Mouse (Mus musculus) G1E (cell line): ENCODE results near the gene Helz. TPM values are rescaled to one million over a fixed set of nuclear protein-coding genes. Genes with fewer than 3 reads are reported as not detected.
"Not testable (repeated sequence)": the region's sequence is repeated elsewhere in the genome, so short reads cannot be mapped to it uniquely, and the experiment has no call there.

Experiments used
- ATAC-seq: 2 replicates; pipeline ENCODE4 v1.8.0; 2016; ENCODE audit warnings: mild to moderate bottlenecking; ENCODE audit not compliant: insufficient number of reproducible peaks, poor library complexity, low FRiP score, severe bottlenecking; ENCODE audit errors: extremely low read depth
- DNase-seq: peaks from one replicate; pipeline ENCODE4 v3.0.0; 2012; ENCODE audit warnings: low spot score
- H3K27me3 ChIP-seq: 2 replicates; pipeline ENCODE4 v1.6.1; 2012; ENCODE audit warnings: mild to moderate bottlenecking, low read length, inconsistent platforms; ENCODE audit not compliant: insufficient read depth
- H3K36me3 ChIP-seq: replicated peaks from 2 replicates; pipeline ENCODE3; 2012; ENCODE audit warnings: mild to moderate bottlenecking, inconsistent platforms
- H3K4me1 ChIP-seq: 2 replicates; pipeline ENCODE4 v1.6.1; 2012; ENCODE audit warnings: low read depth, low read length, inconsistent platforms, mixed read lengths; ENCODE audit not compliant: insufficient read depth
- H3K4me3 ChIP-seq: 2 replicates; pipeline ENCODE4 v1.5.1; 2012; ENCODE audit warnings: low read depth, mild to moderate bottlenecking, inconsistent platforms, low read length, moderate library complexity, mixed read lengths
- H3K9me3 ChIP-seq: replicated peaks from 2 replicates; pipeline ENCODE4 v1.6.1; 2012; ENCODE audit warnings: inconsistent platforms
- CTCF ChIP-seq: IDR thresholded peaks from 2 replicates; pipeline ENCODE4 v1.5.1; 2012; ENCODE audit warnings: low read depth, low read length, inconsistent platforms, mixed read lengths
- GATA1 ChIP-seq: IDR thresholded peaks from 2 replicates; pipeline ENCODE4 v1.6.1; 2012; ENCODE audit warnings: borderline replicate concordance, low read length, inconsistent platforms, mixed read lengths
- GATA2 ChIP-seq: IDR thresholded peaks from 2 replicates; pipeline ENCODE4 v1.6.1; 2012; ENCODE audit warnings: low read depth, low read length, inconsistent platforms, borderline replicate concordance
- POLR2AphosphoS5 ChIP-seq: IDR thresholded peaks from 2 replicates; pipeline ENCODE4 v1.6.1; 2012; ENCODE audit warnings: low read depth, low read length, inconsistent platforms; ENCODE audit not compliant: insufficient replicate concordance
- TAL1 ChIP-seq: conservative IDR thresholded peaks from 2 replicates; pipeline ENCODE4 v1.6.1; 2012; ENCODE audit warnings: low read depth, low read length, inconsistent platforms, mixed read lengths
- polyA plus RNA-seq: library from polyadenylated mRNA; stranded (reverse); fragments of >175 nt; gene quantifications from 2 replicates; pipeline ENCODE4 v1.2.3, GENCODE M21; 2012
- total RNA-seq, 2 experiments: library from RNA; stranded (forward) in 1 of 2; stranded (reverse) in 1 of 2; fragments of 200-1000 nt in 1 of 2; fragments of >200 nt in 1 of 2; fragmentation: Nextera tagmentation in 1 of 2; gene quantifications; 2 replicates each; pipeline ENCODE4 v1.2.3; 2014 to 2017

Helz gene
- total and polyA plus RNA-seq, 3 experiments = 23.8 to 97.3 (median 63.5) TPM

- ATAC-seq = no peak
These were observed 1.8 kb upstream of the Helz start for GRCm38 (mm10) chr11:107545747-107546476.

DNA sequence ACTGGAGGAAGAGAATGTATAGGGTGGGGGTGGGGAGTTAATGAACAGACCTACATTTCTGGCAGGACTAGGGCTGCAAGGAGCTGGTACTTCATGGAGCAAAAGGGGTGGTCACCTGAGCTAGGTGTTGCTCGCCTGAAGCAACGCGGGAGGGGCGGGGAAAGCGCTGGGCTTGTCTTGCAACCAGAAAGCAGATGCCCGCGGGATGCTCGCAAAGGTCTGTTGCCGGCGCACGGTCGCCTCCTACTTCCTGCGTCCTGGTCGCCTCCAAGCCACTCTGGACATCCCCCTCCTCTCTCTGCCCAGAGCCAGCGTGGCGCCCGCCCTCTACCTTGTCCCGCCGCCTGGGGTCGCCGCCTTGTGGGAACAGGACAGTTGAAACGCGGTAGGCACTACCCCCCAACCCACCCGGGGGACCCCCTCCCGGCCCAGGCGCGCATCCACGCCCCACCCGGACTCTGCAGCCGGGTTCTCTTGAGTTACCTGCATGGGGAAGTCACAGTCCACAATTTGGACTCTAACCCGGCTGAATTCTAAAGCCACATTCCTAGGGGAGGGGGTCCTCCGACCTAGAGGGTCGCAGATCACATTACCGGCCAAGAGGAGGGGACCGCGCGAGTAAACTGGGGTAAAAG lies 946 bp upstream of the Helz start:
- Histone ChIP-seq H3K4me1 (peaks cover 17% of the 10 kb centered on the region), H3K9me3 (no peaks in the 10 kb centered on the region), H3K4me3 (peak overlapping the region; percentile 87), H3K36me3 (peaks cover 20% of the 10 kb centered on the region), H3K27me3 (peaks cover 39% of the 10 kb centered on the region)
- no peak for ATAC-seq
- TF ChIP-seq GATA1 = no peak
- no peak for TF ChIP-seq GATA2
- no peak for TF ChIP-seq CTCF
- TF ChIP-seq TAL1 = no peak
- TF ChIP-seq POLR2AphosphoS5 = no peak
- DNase-seq = peak; percentile 38

More at GRCm38 (mm10) chr11:107545747-107546476, 1.8 kb upstream of the Helz start:
- H3K4me3 ChIP-seq = no peak overlapping the region; the same call in 1 of the 2 replicates
- peaks cover 39% of the 10 kb centered on the region for H3K27me3 ChIP-seq
- no peaks in the 10 kb centered on the region for H3K9me3 ChIP-seq
- no peak for DNase-seq
- TF ChIP-seq GATA1 = no peak
- no peak for TF ChIP-seq CTCF
- TF ChIP-seq GATA2 = no peak
- no peak for TF ChIP-seq TAL1
- no peak for TF ChIP-seq POLR2AphosphoS5
- peaks cover 13% of the 10 kb centered on the region for H3K36me3 ChIP-seq
- peaks cover 17% of the 10 kb centered on the region for H3K4me1 ChIP-seq

DNA sequence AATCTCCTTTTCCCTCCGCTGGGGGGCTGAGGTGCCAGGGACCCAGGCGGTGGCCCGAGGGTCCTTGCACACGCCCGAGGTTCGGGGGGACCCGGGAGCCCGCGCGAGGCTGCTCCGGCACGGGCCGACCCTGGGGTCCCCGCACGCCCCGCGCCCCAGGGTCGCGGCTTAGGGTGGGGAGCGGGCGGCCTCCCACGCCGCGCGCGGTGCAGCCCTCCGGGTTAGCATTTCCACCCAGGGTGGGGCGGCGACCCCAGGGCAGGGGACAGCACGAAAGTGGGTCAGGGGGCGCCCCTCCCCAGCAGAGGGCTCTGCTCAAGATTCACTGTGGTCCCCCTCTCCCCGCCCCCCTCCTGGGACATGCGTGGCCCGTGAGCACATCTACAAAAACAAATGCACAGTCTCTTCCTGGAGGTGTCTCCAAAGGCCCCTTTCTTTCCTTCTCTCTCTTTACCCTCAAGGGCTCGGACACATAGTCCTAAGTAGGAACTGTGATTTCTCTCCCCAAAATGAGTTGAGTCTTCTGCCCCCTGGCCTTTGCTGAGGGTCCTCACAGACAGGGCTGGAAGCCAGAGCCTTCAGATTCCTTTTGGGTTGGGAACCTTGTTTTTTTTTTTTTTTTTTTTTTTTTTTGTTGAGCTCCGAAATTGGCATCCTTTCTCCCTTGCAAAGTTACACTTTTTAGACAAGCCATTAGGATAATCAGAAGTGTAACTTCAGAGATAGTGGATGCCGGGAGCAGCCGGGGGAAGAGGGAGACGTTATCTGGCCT lies 660 bp downstream of the Helz start:
- Histone ChIP-seq H3K9me3 (no peaks in the 10 kb centered on the region), H3K4me3 (peak overlapping the region; percentile 87), H3K27me3 (peaks cover 33% of the 10 kb centered on the region), H3K36me3 (peaks cover 33% of the 10 kb centered on the region), H3K4me1 (peaks cover 22% of the 10 kb centered on the region)
- TF ChIP-seq CTCF (no peak), GATA1 (no peak)
- ATAC-seq (no peak), DNase-seq (peak; percentile 16)

GRCm38 (mm10) chr11:107559874-107560273 lies 12.1 kb downstream of the Helz start:
- Histone ChIP-seq H3K27me3 (no peaks in the 10 kb centered on the region), H3K4me3 (no peak overlapping the region), H3K4me1 (peaks cover 3% of the 10 kb centered on the region; the same call in 1 of the 2 replicates), H3K36me3 (peaks cover 69% of the 10 kb centered on the region), H3K9me3 (no peaks in the 10 kb centered on the region)
- TF ChIP-seq GATA2 (no peak), POLR2AphosphoS5 (no peak), TAL1 (no peak), CTCF (no peak), GATA1 (no peak)
- ATAC-seq = no peak
- no peak for DNase-seq

DNA sequence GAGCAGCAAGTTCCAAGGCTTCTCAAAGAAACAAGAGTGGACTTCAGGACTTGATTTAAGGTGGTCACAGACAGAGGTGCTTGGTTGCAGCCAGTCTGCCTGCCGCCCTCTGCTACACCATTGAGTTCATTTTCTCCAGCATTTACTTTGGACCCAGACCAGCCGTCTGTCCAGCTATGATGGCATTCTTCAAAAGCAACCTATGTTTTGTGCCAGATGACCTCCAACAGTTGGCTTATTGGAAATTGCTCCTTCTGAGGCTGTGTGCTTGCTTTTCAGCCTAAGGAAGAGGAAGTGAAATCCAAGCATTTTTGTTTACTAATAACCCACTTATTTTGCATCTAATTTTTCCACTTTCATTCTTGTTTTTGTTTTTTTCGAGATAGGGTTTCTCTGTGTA lies 19.7 kb downstream of the Helz start:
- Histone ChIP-seq H3K27me3 (no peaks in the 10 kb centered on the region), H3K4me3 (no peak overlapping the region), H3K4me1 (peaks cover 6% of the 10 kb centered on the region), H3K9me3 (no peaks in the 10 kb centered on the region), H3K36me3 (peaks cover 72% of the 10 kb centered on the region)
- no peak for TF ChIP-seq POLR2AphosphoS5
- TF ChIP-seq CTCF = no peak
- TF ChIP-seq GATA1 = no peak
- no peak for TF ChIP-seq GATA2
- no peak for TF ChIP-seq TAL1
- ATAC-seq (no peak), DNase-seq (no peak)

GRCm38 (mm10) chr11:107568466-107568995 lies 20.8 kb downstream of the Helz start:
- peaks cover 73% of the 10 kb centered on the region for H3K36me3 ChIP-seq

GRCm38 (mm10) chr11:107570891-107571290 lies 23.2 kb downstream of the Helz start:
- H3K9me3 ChIP-seq, H3K27me3 ChIP-seq, DNase-seq, H3K4me3 ChIP-seq, ATAC-seq: not testable (repeated sequence)
- Histone ChIP-seq H3K4me1 (peaks cover 20% of the 10 kb centered on the region), H3K36me3 (peaks cover 86% of the 10 kb centered on the region)

More at GRCm38 (mm10) chr11:107568466-107568995, 20.8 kb downstream of the Helz start:
- Histone ChIP-seq H3K4me1 (peaks cover 16% of the 10 kb centered on the region), H3K27me3 (no peaks in the 10 kb centered on the region), H3K9me3 (no peaks in the 10 kb centered on the region), H3K4me3 (no peak overlapping the region)
- no peak for TF ChIP-seq GATA1
- DNase-seq (no peak), ATAC-seq (no peak)
